Mouse (Mus musculus) C2C12 (cell line): Measurements from ENCODE around the gene Tle4.

Source experiments
- CEBPB ChIP-seq: IDR thresholded peaks from one replicate; pipeline ENCODE4 v1.6.1; 2011; ENCODE audit warnings: low read depth, mild to moderate bottlenecking, control low read depth, moderate library complexity
- CTCF ChIP-seq: IDR thresholded peaks from one replicate; pipeline ENCODE4 v1.5.1; 2011; ENCODE audit not compliant: control insufficient read depth, insufficient read depth, insufficient read length
- MAX ChIP-seq: IDR thresholded peaks from one replicate; pipeline ENCODE4 v1.6.1; 2011; ENCODE audit warnings: mild to moderate bottlenecking, control low read depth
- MYOG ChIP-seq: IDR thresholded peaks from one replicate; pipeline ENCODE4 v1.6.1; 2011; ENCODE audit not compliant: control insufficient read depth, insufficient read length; ENCODE audit errors: extremely low read depth
- USF1 ChIP-seq: IDR thresholded peaks from one replicate; pipeline ENCODE4 v1.6.1; 2011; ENCODE audit warnings: low read depth, mild to moderate bottlenecking, control low read depth, moderate library complexity

GRCm38 (mm10) chr19:14485176-14485575 is 112.7 kb downstream of the Tle4 start:
- TF ChIP-seq CTCF = no peak
- TF ChIP-seq MAX = no peak
- TF ChIP-seq CEBPB = no peak
- TF ChIP-seq USF1 = no peak
- no peak for TF ChIP-seq MYOG
